Mouse (Mus musculus): ENCODE results near the gene Ostf1. TPM values are rescaled to one million over a fixed set of nuclear protein-coding genes. Genes with fewer than 3 reads are reported as not detected.

The Ostf1 gene
- polyA plus RNA-seq, 1 experiment from 2014 or later = 28.8 TPM

Other genes starting within 250 kb of the Ostf1 start
- 5.3 and 6.0 TPM in 2 replicates for gene Nmrk1, start 127 bp upstream of the Ostf1 start, polyA plus RNA-seq (2015; fragmentation: Nextera tagmentation; extraction: Ambion mirVana)
- 14.1 and 16.2 TPM in 2 replicates for gene Carnmt1, start 38.9 kb upstream of the Ostf1 start, polyA plus RNA-seq (2015; fragmentation: Nextera tagmentation; extraction: Ambion mirVana)
- gene D030056L22Rik, start 81.4 kb upstream of the Ostf1 start, polyA plus RNA-seq (2015; fragmentation: Nextera tagmentation; extraction: Ambion mirVana) = 76.2 and 82.2 TPM in 2 replicates
- 0.13 and 0.22 TPM in 2 replicates for gene Trpm6, start 118.2 kb upstream of the Ostf1 start, polyA plus RNA-seq (2015; fragmentation: Nextera tagmentation; extraction: Ambion mirVana)

Measured in forebrain, embryonic 15.5 days (tissue).